Mouse (Mus musculus) spleen, adult 2 months (tissue): ENCODE results near the gene 1700123O20Rik. TPM values are rescaled to one million over a fixed set of nuclear protein-coding genes. Genes with fewer than 3 reads are reported as not detected.

Experiments used
- DNase-seq, 2 experiments: peaks; one replicate each; pipeline versions ENCODE4 v3.0.0 to v3.0.0-alpha.2; 2012 to 2021; ENCODE audit warnings: low spot score in 2 of 2, low read depth in 1 of 2
- H3K27ac ChIP-seq: fragments of 200-500 bp; 2 replicates; pipeline ENCODE4 v1.5.1; 2012; ENCODE audit warnings: low read length, inconsistent platforms; ENCODE audit not compliant: insufficient read depth
- H3K27me3 ChIP-seq: fragments of 200-500 bp; 2 replicates; pipeline ENCODE4 v1.6.1; 2012; ENCODE audit warnings: mild to moderate bottlenecking, moderate library complexity, low read length, inconsistent platforms; ENCODE audit not compliant: control insufficient read depth, insufficient read depth
- H3K36me3 ChIP-seq: fragments of 200-500 bp; 2 replicates; pipeline ENCODE4 v1.6.1; 2012; ENCODE audit warnings: mild to moderate bottlenecking, low read length, inconsistent platforms; ENCODE audit not compliant: control insufficient read depth, insufficient read depth
- H3K4me1 ChIP-seq: fragments of 200-500 bp; 2 replicates; pipeline ENCODE4 v1.6.1; 2011; ENCODE audit warnings: inconsistent platforms; ENCODE audit not compliant: control insufficient read depth, insufficient read depth, insufficient read length
- H3K4me3 ChIP-seq: fragments of 200-500 bp; 2 replicates; pipeline ENCODE4 v1.5.1; 2011; ENCODE audit warnings: mild to moderate bottlenecking, inconsistent platforms; ENCODE audit not compliant: insufficient read depth, insufficient read length; ENCODE audit errors: extremely low read depth
- CTCF ChIP-seq: fragments of 200-500 bp; IDR thresholded peaks from 2 replicates; pipeline ENCODE4 v1.5.1; 2011; ENCODE audit warnings: mild to moderate bottlenecking, inconsistent platforms; ENCODE audit not compliant: insufficient read depth, insufficient read length, insufficient replicate concordance; ENCODE audit errors: extremely low read depth
- POLR2A ChIP-seq: fragments of 200-500 bp; IDR thresholded peaks from 2 replicates; pipeline ENCODE4 v1.6.1; 2011; ENCODE audit warnings: low read depth, low read length, inconsistent platforms
- WGBS: fragments of 180-500 bp; shearing (Covaris S2); methylation state at CpG from one replicate; pipeline ENCODE4 v1.1.7; 2018; 5-methylcytosine and 5-hydroxymethylcytosine counted together
- polyA plus RNA-seq: library from polyadenylated mRNA; depleted of rRNA; stranded (reverse); fragments of >200 nt; gene quantifications from 2 replicates; pipeline ENCODE4 v1.2.3, GENCODE M21; 2012

The 1700123O20Rik gene
- polyA plus RNA-seq, 1 experiment, result 32.9 TPM

DNA sequence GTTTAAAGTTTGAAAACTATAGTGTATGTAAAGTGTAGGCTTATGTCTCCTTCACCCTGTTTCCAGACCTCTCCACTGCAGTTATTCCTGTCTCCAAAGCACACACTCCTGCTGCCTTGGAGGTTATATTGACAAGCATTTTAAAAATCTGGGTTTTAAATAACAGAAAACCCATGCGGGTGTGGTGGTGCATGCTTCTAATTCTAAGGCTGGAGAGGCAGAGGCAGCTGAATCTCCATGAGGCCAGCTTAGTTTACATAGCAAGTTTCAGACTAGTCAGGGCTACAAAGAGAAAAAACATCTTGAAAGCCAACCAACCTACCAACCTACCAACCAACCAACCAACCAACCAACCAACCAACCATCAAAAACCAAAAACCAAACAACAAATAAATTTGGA lies 29.4 kb downstream of the 1700123O20Rik start:
- 83% methylated on average over 1 of the region's 1 CpGs for WGBS
- H3K4me1 ChIP-seq, result peaks cover 10% of the 10 kb centered on the region; the same call in 1 of the 2 replicates
- no peaks in the 10 kb centered on the region for H3K36me3 ChIP-seq
- no peak for TF ChIP-seq CTCF
- TF ChIP-seq POLR2A, result no peak
- no peaks in the 10 kb centered on the region for H3K27me3 ChIP-seq
- H3K4me3 ChIP-seq, result no peak overlapping the region
- no peak overlapping the region for H3K27ac ChIP-seq
- DNase-seq, result no peak

DNA sequence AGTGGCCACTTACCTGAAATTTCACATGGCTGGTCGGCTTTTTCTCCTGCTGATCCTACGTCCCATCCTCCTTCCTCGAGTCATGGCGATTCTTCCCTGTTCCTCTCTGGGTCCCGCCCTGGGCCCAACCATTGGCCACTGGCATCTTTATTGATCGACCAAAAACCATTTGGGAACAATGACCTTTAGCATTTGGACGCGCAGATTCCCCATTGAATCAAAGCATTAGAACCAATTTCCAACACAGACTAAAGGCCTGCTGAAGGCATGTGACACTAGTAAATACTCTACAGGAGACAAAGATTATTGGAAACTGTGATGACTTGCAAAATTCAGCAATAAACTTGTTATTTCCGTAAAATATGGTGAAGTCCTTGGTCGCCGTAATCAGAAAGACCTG lies 34.0 kb downstream of the 1700123O20Rik start:
- DNase-seq, result no peak
- no peak overlapping the region for H3K4me3 ChIP-seq
- no peaks in the 10 kb centered on the region for H3K36me3 ChIP-seq
- no peaks in the 10 kb centered on the region for H3K4me1 ChIP-seq
- H3K27me3 ChIP-seq, result no peaks in the 10 kb centered on the region
- no peak for TF ChIP-seq CTCF
- no peak for TF ChIP-seq POLR2A
- no peak overlapping the region for H3K27ac ChIP-seq
- WGBS, result 93% methylated on average over 11 of the region's 11 CpGs

DNA sequence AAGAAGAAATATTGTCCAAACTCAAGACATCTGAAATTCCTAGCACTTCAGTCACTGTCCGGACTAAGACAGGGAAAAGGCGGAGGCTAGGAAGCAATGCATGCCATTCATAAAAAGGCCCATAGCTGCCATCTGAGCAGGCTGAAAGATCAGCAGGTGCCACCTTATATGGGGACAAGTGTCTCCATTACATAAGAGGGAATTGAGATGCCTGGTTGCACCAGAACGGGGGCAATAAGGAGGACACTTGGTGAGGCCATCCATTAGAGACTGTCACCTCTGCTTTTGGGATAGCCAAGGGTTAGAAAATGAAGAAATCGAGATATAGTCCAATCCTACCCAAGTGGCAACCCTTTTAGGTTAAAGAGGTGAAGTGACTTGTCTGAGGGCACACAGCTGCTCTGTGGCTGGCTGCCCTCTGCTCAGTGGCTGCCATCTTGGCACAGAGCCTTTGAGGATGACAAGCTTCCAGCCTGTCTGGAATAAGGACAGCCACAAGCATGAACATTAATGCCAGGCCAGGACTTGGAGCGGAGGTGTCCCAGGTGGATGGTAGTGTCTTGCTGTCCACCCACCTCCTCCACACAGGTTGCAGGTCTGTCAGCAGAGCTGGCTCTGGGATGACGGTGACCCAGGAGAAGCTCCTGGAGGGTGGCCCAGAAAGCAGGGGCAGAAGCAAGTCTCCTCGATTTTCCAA lies 34.8 kb downstream of the 1700123O20Rik start:
- H3K27me3 ChIP-seq, result no peaks in the 10 kb centered on the region
- no peaks in the 10 kb centered on the region for H3K36me3 ChIP-seq
- WGBS, result 83% methylated on average over 7 of the region's 7 CpGs
- no peak for TF ChIP-seq CTCF
- TF ChIP-seq POLR2A, result no peak
- no peak overlapping the region for H3K27ac ChIP-seq
- H3K4me3 ChIP-seq, result no peak overlapping the region
- H3K4me1 ChIP-seq, result no peaks in the 10 kb centered on the region
- DNase-seq, result no peak

DNA sequence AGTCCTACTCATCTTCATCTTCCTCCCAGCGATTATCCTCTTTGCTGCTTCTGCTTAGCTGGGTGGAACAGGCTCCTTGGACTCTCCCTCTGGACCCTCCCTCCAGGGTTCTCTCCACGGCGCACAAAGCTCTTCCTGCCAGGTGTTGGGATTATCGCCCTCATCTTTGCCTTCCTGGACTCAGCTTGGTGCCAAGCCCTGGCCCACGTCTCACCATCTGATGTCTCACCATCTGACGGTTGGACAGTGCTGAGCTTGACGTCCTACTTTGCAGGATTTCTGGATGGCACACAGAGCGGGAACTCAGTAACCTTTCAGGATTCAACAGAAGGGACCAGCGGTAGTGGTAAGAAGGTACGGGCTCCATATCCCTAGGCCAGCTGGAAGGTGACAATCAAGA lies 35.7 kb downstream of the 1700123O20Rik start:
- Histone ChIP-seq H3K4me3 (no peak overlapping the region), H3K27ac (no peak overlapping the region), H3K36me3 (no peaks in the 10 kb centered on the region), H3K4me1 (no peaks in the 10 kb centered on the region), H3K27me3 (no peaks in the 10 kb centered on the region)
- 88% methylated on average over 10 of the region's 10 CpGs for WGBS
- TF ChIP-seq CTCF (no peak), POLR2A (no peak)
- DNase-seq, result no peak

DNA sequence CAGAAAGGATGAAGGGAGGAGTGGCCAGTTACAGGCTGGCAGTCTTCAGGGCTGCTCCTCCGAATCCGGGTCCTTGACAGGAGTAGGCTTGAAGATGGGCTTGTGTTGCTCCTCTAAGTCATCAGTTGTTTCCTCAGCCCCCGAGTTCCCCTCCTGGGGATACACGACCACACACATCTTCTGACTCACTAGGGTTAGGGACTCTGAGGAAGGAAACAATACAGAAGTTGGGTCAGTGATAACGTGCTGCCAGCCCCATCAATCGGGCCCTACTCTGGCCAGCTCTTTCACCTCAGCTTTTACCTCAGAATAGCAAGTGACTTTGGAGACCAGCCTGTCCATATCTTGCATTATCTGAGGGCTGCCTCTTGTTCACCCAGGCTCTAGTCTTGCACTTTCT lies 38.0 kb downstream of the 1700123O20Rik start:
- H3K27me3 ChIP-seq, result no peaks in the 10 kb centered on the region
- H3K4me3 ChIP-seq, result no peak overlapping the region
- TF ChIP-seq CTCF, result no peak
- TF ChIP-seq POLR2A, result no peak
- no peaks in the 10 kb centered on the region for H3K4me1 ChIP-seq
- no peak overlapping the region for H3K27ac ChIP-seq
- 38% methylated on average over 6 of the region's 6 CpGs for WGBS
- no peaks in the 10 kb centered on the region for H3K36me3 ChIP-seq
- DNase-seq, result no peak

GRCm38 (mm10) chr14:54727565-54727964 lies 41.5 kb downstream of the 1700123O20Rik start:
- H3K27me3 ChIP-seq, result no peaks in the 10 kb centered on the region
- WGBS, result 81% methylated on average over 5 of the region's 5 CpGs
- no peaks in the 10 kb centered on the region for H3K36me3 ChIP-seq
- TF ChIP-seq CTCF (no peak), POLR2A (no peak)
- no peak for DNase-seq
- H3K4me3 ChIP-seq, result no peak overlapping the region
- no peak overlapping the region for H3K27ac ChIP-seq
- H3K4me1 ChIP-seq, result no peaks in the 10 kb centered on the region
